Mouse (Mus musculus) lung, postnatal 36 days (tissue): ENCODE measurements around the gene Timm13.

ENCODE experiments used
- DNase-seq: peaks from one replicate; pipeline ENCODE4 v3.0.0; 2022; ENCODE audit warnings: mixed read lengths

Gene Timm13

GRCm38 (mm10) chr10:80903282-80903681 is 2.5 kb upstream of the Timm13 start:
- no peak for DNase-seq

DNA sequence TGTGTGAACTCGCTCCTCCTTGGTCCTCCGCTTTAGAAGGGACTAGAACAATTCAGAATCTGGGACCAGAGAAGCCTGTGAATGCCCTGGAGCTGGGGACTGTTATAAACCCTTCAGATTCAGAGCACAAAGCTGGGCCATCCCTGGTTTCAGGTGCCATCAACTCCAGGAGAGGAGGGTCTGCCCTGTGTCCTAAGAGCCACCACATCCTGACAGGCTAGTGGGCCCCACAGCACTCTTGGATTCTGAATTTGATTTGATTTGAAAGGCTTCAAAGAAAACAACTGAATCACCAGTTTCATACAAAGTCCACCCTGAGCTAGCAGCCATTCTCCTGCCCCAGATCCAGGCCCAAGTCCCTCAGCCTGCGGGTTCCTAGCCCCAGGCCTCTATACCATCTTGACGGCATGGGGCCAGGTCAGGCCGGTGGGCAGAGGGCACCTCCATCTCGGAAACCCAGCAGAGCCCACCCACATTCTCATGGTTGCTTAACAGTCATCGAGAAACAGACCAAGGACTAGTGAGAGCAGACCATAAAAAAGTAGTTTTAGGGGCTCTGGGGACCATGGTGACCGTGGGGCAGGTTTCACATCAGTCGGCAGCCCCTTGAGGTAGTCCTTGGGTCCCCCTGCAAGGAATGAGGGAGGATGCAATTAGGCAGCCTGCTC is 1.6 kb upstream of the Timm13 start:
- DNase-seq, result no peak

GRCm38 (mm10) chr10:80901409-80902272 is 872 bp upstream of the Timm13 start:
- DNase-seq, result no peak

GRCm38 (mm10) chr10:80899591-80900317 is 1.0 kb downstream of the Timm13 start:
- DNase-seq, result no peak

DNA sequence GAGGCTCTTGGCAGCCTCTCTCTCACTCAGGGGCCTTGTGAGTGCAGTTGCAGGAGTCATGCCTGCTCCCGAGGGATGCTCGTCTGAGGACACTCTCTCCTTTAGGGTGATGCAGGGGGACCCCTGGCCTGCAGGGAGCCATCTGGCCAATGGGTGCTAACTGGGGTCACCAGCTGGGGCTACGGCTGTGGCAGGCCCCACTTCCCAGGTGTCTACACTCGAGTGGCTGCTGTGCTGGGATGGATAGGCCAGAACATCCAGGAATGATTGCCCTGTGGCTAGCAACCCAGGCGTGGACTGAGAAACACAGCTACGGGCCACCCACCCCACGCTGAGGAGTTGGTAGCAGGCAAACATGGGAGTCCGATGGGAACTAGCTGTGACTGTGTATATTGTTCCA is 1.7 kb downstream of the Timm13 start:
- no peak for DNase-seq

- no peak for DNase-seq
Observed at GRCm38 (mm10) chr10:80897861-80898510, 2.8 kb downstream of the Timm13 start.

DNA sequence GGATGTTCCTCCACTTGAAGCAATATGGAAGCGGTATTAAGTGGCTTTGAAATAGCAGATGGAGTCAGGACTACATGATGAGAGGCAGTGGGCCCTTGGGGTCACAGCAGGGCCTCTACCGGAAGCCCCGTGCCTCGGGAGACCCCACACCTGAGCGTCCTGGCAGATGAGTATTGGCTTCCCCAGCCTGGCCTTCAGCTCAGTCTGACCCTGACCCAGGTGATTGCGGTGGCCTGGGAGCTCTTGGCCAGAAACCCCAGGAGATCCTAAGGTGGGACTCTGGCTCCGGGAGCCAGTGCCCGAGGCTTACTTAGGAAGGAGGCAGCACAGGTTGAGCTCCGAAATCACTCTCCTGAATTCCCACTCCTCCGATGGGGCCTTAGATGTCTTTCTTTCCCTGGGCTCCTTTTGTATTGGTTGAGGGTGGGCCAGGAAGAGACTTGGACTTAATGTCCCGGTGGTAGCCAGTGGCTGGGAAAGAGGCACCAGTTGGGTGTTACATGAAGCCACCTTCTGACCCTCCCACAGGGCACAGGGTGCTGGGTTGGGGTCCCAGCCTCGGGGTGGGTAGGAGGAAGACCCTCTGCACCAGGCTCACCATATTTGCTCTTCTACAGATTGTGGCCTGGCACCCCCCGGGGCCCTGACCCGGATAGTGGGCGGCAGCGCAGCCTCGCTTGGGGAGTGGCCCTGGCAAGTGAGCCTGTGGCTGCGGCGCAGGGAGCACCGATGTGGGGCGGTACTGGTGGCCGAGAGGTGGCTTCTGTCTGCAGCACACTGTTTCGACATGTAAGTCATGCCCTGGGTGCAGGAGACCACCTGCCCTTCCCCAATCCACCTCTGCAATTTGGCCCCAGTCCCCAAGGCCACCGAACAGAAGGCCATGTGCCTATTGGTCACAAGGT is 3.9 kb downstream of the Timm13 start:
- no peak for DNase-seq

DNA sequence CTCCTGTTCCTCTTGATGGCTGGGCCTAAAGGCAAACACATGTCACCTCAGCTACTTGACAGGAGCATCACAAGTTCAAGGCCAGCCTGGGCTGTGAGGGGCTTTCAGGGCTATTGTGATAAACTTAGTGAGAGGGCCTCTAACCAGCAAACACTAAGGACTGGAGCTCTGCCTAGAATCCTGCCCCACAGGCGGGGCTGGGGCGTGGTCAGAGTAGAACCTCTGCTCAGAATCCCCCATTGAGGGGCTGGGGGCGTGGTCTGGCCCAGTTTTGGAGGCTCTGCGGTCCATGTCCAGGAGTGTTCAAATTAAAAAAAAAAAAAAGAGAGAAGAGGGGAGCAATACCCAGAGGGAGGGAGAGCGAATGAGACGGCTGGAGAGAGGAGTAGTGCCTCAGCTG is 5.1 kb downstream of the Timm13 start:
- no peak for DNase-seq

DNA sequence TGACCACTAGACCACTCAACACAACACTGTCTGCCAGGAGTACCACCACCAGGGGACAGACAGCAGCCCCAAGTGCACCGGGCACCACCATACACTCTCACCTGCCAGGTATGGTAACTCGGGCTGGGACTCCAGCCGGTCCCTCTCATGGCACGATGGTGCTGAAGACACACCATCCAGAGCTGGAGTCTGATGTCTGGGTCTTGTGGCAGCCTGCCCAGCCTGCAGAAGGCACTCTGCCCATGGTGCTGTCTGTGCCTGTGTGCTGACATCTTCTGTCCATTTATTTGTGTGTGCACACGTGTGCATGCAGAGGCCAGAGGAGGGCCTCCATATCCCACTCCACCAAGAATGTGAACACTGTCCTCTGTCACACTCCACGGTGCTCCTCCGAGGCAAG is 5.7 kb downstream of the Timm13 start:
- no peak for DNase-seq

- peak; percentile 58 for DNase-seq
Observed at GRCm38 (mm10) chr10:80887181-80887580, 13.6 kb downstream of the Timm13 start.

DNA sequence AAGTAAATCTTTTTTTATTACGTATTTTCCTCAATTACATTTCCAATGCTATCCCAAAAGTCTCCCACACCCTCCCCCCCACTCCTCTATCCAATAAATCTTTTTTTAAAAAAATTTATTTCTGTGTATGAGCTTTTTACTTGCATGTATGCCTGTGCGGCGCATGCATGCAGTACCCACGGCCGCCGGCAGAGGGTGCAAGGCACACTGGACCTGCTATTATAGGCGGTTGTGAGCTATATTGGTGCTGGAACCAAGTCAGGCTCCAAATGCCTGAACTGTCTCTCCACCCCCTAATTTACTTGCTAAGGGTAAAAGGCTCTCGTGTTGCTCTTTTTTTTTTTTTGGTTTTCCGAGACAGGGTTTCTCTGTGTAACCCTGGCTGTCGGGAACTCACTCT is 19.5 kb downstream of the Timm13 start:
- DNase-seq, result peak; percentile 90

- DNase-seq, result no peak
Observed at GRCm38 (mm10) chr10:80880901-80881300, 19.9 kb downstream of the Timm13 start.

GRCm38 (mm10) chr10:80880131-80880641 is 20.6 kb downstream of the Timm13 start:
- DNase-seq, result peak; percentile 74

- no peak for DNase-seq
Observed at GRCm38 (mm10) chr10:80876594-80876993, 24.2 kb downstream of the Timm13 start.

DNA sequence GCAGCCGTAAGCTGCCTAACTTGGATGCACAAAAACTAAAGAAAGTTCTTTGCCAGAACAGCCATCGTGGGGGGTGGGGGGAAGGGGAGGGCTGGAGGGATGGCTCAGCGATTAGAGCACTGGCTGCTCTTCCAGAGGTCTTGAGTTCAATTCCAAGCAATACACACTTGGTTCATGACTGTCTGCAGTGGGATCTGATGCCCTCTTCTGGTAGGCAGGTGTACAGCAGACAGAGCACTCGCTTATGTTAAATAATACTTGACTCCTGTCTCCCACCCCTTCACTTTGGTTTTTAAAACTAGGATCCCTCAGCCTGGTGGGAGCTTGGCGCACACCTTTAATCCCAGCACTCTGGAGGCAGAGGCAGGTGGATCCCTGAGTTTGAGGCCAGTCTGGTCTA is 24.7 kb downstream of the Timm13 start:
- peak; percentile 78 for DNase-seq

DNA sequence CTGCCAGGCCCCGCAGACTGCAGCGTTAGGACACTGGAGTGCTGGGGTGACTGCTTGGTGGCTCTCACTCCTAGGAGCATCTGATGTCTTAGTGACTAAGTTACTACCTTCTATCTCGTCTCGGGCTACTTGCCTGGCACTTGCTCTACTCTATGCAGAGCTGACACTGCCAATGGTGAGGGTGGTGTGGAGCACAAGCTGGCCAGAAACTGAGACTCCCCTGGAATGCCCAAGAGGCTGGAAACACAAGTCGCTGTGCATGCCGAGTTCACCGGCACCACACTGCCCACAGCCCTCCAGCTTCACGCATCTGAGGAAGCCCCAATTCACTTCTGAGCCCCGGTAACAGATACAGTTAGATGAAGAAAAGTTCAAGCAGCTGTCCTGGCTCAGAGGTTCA is 26.7 kb downstream of the Timm13 start:
- DNase-seq, result no peak

DNA sequence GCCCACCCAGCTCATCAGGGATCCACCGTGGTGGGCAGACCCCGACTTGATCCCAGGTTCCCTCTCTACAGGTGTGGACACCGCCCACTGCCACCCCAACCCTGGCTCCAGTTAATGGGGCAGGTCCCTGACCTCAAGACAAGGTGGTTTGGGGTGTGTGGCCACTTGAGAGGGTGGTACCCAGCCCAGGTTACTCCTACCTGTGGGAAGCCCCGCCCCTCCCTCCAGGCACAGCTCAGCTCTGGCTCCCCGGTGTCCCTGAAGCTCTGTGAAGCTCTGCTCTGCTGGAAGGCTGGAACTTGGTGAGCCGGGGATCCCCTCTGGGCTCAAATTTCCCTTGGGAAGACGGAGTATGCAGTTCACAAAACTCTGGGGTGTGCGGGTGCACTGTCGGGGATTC is 29.2 kb downstream of the Timm13 start, which contains the start of gene Tmprss9:
TSS of gene Tmprss9 (plus strand) at position 268 of the 400 bp plus-strand sequence.
- no peak for DNase-seq

GRCm38 (mm10) chr10:80870993-80871392 is 29.8 kb downstream of the Timm13 start:
- DNase-seq, result no peak

- DNase-seq, result no peak
Observed at GRCm38 (mm10) chr10:80864446-80864845, 36.3 kb downstream of the Timm13 start.

DNA sequence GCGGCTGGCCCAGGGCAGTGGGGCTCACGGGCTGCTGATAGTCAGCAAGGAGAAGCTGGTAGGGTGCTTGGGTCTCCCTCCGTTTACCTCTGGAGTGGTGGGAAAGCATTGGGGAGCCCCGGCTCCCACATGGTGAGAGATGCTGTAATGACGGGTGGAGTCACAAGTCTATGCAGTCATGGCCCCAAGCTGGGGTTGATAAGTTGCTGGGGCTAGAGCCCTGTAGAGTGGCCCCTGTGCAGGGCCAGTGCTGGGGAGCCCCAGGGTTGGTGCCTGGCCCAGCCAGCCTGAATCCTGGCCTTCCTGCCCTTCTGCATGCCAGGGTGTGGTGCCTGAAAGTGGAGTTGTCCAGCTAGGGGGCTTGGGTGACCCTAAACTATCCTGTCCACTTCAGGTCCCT is 38.5 kb downstream of the Timm13 start:
- DNase-seq, result no peak

DNA sequence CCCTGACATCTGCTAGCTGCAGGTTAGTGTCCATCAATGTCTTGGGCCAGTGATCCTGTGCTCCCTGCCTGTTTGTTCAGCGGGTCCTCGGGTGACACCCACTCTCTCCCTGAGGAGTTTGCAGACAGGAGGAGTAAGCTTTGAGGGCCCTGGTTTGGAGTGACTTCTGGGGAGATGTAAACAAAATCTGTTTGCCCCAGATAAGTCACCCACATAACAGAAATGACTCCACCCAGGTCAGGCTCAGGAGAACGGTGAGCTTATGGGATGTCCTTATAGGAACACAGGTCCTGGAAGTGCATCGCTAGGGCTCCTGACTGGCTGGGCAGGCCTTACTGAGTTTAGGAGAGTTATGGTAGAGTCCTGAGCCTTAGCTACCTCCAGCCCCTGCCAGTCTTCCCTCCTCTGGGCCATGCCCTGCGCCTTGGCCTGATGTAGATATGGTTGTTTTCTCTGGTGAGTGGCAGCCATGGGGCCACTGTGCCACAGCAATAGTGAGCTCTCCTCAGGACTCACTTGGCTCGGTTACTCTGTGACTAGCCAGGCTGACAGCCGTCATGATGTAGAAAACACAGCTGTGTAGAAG is 42.3 kb downstream of the Timm13 start:
- DNase-seq, result no peak
